Mouse (Mus musculus) lung, embryonic 16.5 days (tissue): ENCODE measurements at regions not wholly inside any gene's neighbourhood (a gene's known extent, or its start where the extent isn't known, plus 50 kb on each side); places are given as distances from the start of the nearest gene placed in this dataset.

Experiments used
- ATAC-seq: fragments of 200-750 bp; cut with Nextera tagmentation; 2 replicates; pipeline ENCODE4 v1.8.0; 2017; ENCODE audit warnings: low read depth, mild to moderate bottlenecking, moderate library complexity
- H3K27ac ChIP-seq: fragments of 300-500 bp; sonication (generic); 2 replicates; pipeline ENCODE4 v1.5.1; 2014; ENCODE audit warnings: mild to moderate bottlenecking, control low read depth, low read length
- H3K27me3 ChIP-seq: fragments of 300-500 bp; sonication (generic); 2 replicates; pipeline ENCODE4 v1.6.1; 2014; ENCODE audit warnings: low read depth, low read length, mixed read lengths; ENCODE audit not compliant: control insufficient read depth, insufficient read depth
- H3K36me3 ChIP-seq: fragments of 300-500 bp; sonication (generic); 2 replicates; pipeline ENCODE4 v1.6.1; 2014; ENCODE audit warnings: low read length; ENCODE audit not compliant: control insufficient read depth, insufficient read depth
- H3K4me1 ChIP-seq: fragments of 300-500 bp; sonication (generic); replicated peaks from 2 replicates; pipeline ENCODE4 v1.6.1; 2014; ENCODE audit warnings: low read length, mixed read lengths; ENCODE audit not compliant: control insufficient read depth, insufficient read depth
- H3K4me2 ChIP-seq: fragments of 300-500 bp; sonication (generic); 2 replicates; pipeline ENCODE4 v1.6.1; 2014; ENCODE audit warnings: low read depth, low read length, control low read depth
- H3K4me3 ChIP-seq: fragments of 300-500 bp; sonication (generic); 2 replicates; pipeline ENCODE4 v1.5.1; 2014; ENCODE audit warnings: mild to moderate bottlenecking, low read length, control low read depth
- H3K9ac ChIP-seq: fragments of 300-500 bp; sonication (generic); 2 replicates; pipeline ENCODE4 v1.6.1; 2014; ENCODE audit warnings: low read length, control low read depth
- H3K9me3 ChIP-seq: fragments of 300-500 bp; sonication (generic); 2 replicates; pipeline ENCODE4 v1.6.1; 2016; ENCODE audit warnings: low read length; ENCODE audit not compliant: control insufficient read depth
- WGBS: fragments of 180-500 bp; shearing (Covaris S2); extraction: QIAGEN DNeasy Blood & Tissue Kit; methylation state at CpG from one replicate; pipeline ENCODE4 v1.1.7; 2014; 5-methylcytosine and 5-hydroxymethylcytosine counted together

- 33% methylated on average over 2 of the region's 2 CpGs for WGBS
- no peak for ATAC-seq
- no peak overlapping the region for H3K4me3 ChIP-seq
Measured at GRCm38 (mm10) chr1:130309746-130310145, 113.1 kb downstream of the Cd55b start.

GRCm38 (mm10) chr1:130301828-130302386 lies 120.9 kb downstream of the Cd55b start:
- Histone ChIP-seq H3K27ac (no peak overlapping the region), H3K36me3 (no peaks in the 10 kb centered on the region), H3K9ac (no peak overlapping the region), H3K9me3 (no peaks in the 10 kb centered on the region), H3K27me3 (no peaks in the 10 kb centered on the region), H3K4me1 (peaks cover 8% of the 10 kb centered on the region), H3K4me2 (no peak overlapping the region), H3K4me3 (no peak overlapping the region)
- 66% methylated on average over 11 of the region's 11 CpGs for WGBS
- no peak for ATAC-seq

More at GRCm38 (mm10) chr1:130309746-130310145, 113.1 kb downstream of the Cd55b start:
- no peaks in the 10 kb centered on the region for H3K36me3 ChIP-seq
- H3K9me3 ChIP-seq: no peaks in the 10 kb centered on the region
- no peaks in the 10 kb centered on the region for H3K27me3 ChIP-seq
- no peak overlapping the region for H3K9ac ChIP-seq
- H3K4me2 ChIP-seq: no peak overlapping the region
- H3K4me1 ChIP-seq: no peaks in the 10 kb centered on the region
- H3K27ac ChIP-seq: no peak overlapping the region

GRCm38 (mm10) chr1:130300065-130300815 lies 122.6 kb downstream of the Cd55b start:
- Histone ChIP-seq H3K27ac (no peak overlapping the region), H3K9ac (peak overlapping the region; percentile 31; the same call in 1 of the 2 replicates)

GRCm38 (mm10) chr1:130299641-130300040 lies 123.2 kb downstream of the Cd55b start:
- Histone ChIP-seq H3K4me1 (peaks cover 8% of the 10 kb centered on the region), H3K4me2 (peak overlapping the region; percentile 42), H3K9me3 (no peaks in the 10 kb centered on the region), H3K36me3 (no peaks in the 10 kb centered on the region), H3K9ac (no peak overlapping the region; the same call in 1 of the 2 replicates), H3K27me3 (no peaks in the 10 kb centered on the region), H3K4me3 (peak overlapping the region; percentile 15; the same call in 1 of the 2 replicates), H3K27ac (no peak overlapping the region)
- WGBS: 9% methylated on average over 4 of the region's 4 CpGs
- ATAC-seq: no peak

More at GRCm38 (mm10) chr1:130300065-130300815, 122.6 kb downstream of the Cd55b start:
- Histone ChIP-seq H3K36me3 (no peaks in the 10 kb centered on the region), H3K4me1 (peaks cover 8% of the 10 kb centered on the region), H3K4me2 (peak overlapping the region; percentile 42), H3K27me3 (no peaks in the 10 kb centered on the region), H3K9me3 (no peaks in the 10 kb centered on the region), H3K4me3 (peak overlapping the region; percentile 15; the same call in 1 of the 2 replicates)
- peak; percentile 59; the same call in 1 of the 2 replicates for ATAC-seq
- 11% methylated on average over 13 of the region's 13 CpGs for WGBS

GRCm38 (mm10) chr1:130299069-130299468 lies 123.7 kb downstream of the Cd55b start:
- no peaks in the 10 kb centered on the region for H3K27me3 ChIP-seq
- no peak overlapping the region for H3K4me2 ChIP-seq
- 4% methylated on average over 3 of the region's 3 CpGs for WGBS
- peaks cover 8% of the 10 kb centered on the region for H3K4me1 ChIP-seq
- no peak overlapping the region for H3K9ac ChIP-seq
- no peak; the same call in 1 of the 2 replicates for ATAC-seq
- no peak overlapping the region for H3K27ac ChIP-seq
- H3K4me3 ChIP-seq: no peak overlapping the region
- H3K36me3 ChIP-seq: no peaks in the 10 kb centered on the region
- no peaks in the 10 kb centered on the region for H3K9me3 ChIP-seq

GRCm38 (mm10) chr1:130298636-130299035 lies 124.2 kb downstream of the Cd55b start:
- no peak overlapping the region for H3K27ac ChIP-seq
- H3K4me1 ChIP-seq: peaks cover 8% of the 10 kb centered on the region
- H3K27me3 ChIP-seq: no peaks in the 10 kb centered on the region
- no peak overlapping the region for H3K4me3 ChIP-seq
- no peak overlapping the region for H3K9ac ChIP-seq
- H3K36me3 ChIP-seq: no peaks in the 10 kb centered on the region
- H3K4me2 ChIP-seq: no peak overlapping the region
- H3K9me3 ChIP-seq: no peaks in the 10 kb centered on the region
- ATAC-seq: no peak; the same call in 1 of the 2 replicates
- WGBS: 60% methylated on average over 1 of the region's 1 CpGs

- no peak overlapping the region for H3K4me3 ChIP-seq
- no peak overlapping the region for H3K4me2 ChIP-seq
- H3K9me3 ChIP-seq: no peaks in the 10 kb centered on the region
- no peaks in the 10 kb centered on the region for H3K36me3 ChIP-seq
- H3K27me3 ChIP-seq: no peaks in the 10 kb centered on the region
- no peak overlapping the region for H3K27ac ChIP-seq
- ATAC-seq: no peak
- H3K9ac ChIP-seq: no peak overlapping the region
- peaks cover 8% of the 10 kb centered on the region for H3K4me1 ChIP-seq
- WGBS: 38% methylated on average over 2 of the region's 2 CpGs
Measured at GRCm38 (mm10) chr1:130297471-130297870, 125.3 kb downstream of the Cd55b start.

GRCm38 (mm10) chr1:130285882-130286281 lies 136.9 kb downstream of the Cd55b start:
- Histone ChIP-seq H3K27ac (no peak overlapping the region), H3K4me1 (no peaks in the 10 kb centered on the region), H3K9me3 (no peaks in the 10 kb centered on the region), H3K4me3 (no peak overlapping the region), H3K27me3 (no peaks in the 10 kb centered on the region), H3K4me2 (no peak overlapping the region), H3K36me3 (no peaks in the 10 kb centered on the region), H3K9ac (no peak overlapping the region)
- no peak for ATAC-seq
- 72% methylated on average over 6 of the region's 6 CpGs for WGBS

GRCm38 (mm10) chr1:130282153-130282552 lies 140.7 kb downstream of the Cd55b start:
- no peak overlapping the region for H3K9ac ChIP-seq
- H3K4me3 ChIP-seq: no peak overlapping the region
- ATAC-seq: no peak
- H3K4me1 ChIP-seq: no peaks in the 10 kb centered on the region
- no peak overlapping the region for H3K4me2 ChIP-seq
- no peaks in the 10 kb centered on the region for H3K27me3 ChIP-seq
- WGBS: 37% methylated on average over 3 of the region's 3 CpGs
- H3K36me3 ChIP-seq: no peaks in the 10 kb centered on the region
- no peak overlapping the region for H3K27ac ChIP-seq
- H3K9me3 ChIP-seq: peaks cover 3% of the 10 kb centered on the region
